Mouse (Mus musculus): Measurements from ENCODE around the gene Cdc40.

- TF ChIP-seq CTCF (IDR thresholded peaks at IDR 0.05) (no peak), EP300 (IDR thresholded peaks at IDR 0.05) (no peak)
Measured at GRCm38 (mm10) chr10:40790406-40790805, 92.7 kb downstream of the Cdc40 start.

Data from lung, postnatal 0 days (tissue).